ENCODE assay signal across 8 mouse cellular contexts in genomic region chr10:40521579-40521978, GRCm38 (mm10). TPM values are rescaled to one million over a fixed set of nuclear protein-coding genes. Genes with fewer than 3 reads are reported as not detected.
DNase-seq lines count a peak whose midpoint lies in the region; ATAC-seq and TF ChIP-seq lines count a peak whose summit lies in the region.
"Had no signal": no experiment of that assay in that cellular context is flagged by ENCODE, and none has a peak within 500 bp of the region (broad histone marks: within the 10 kb centered on the region; RNA-seq: fewer than 3 reads in every experiment).

No protein-coding gene starts in this region.

- H3K27me3 ChIP-seq in lung, embryonic 14.5 days (ENCODE audit: insufficient read depth, low read length) = no peaks in the 10 kb centered on the region
- no peaks in the 10 kb centered on the region for H3K27me3 ChIP-seq in hindbrain, embryonic 16.5 days (replicated peaks; ENCODE audit: control insufficient read depth, insufficient read depth, low read length)
- no peaks in the 10 kb centered on the region for H3K27me3 ChIP-seq in stomach, embryonic 15.5 days (replicated peaks)
- H3K27me3 ChIP-seq in cerebellum, adult 2 months (ENCODE audit: control insufficient read depth, insufficient read depth, low read length) = no peaks in the 10 kb centered on the region

- no peak overlapping the region for H3K4me2 ChIP-seq in lung, embryonic 14.5 days
- peak overlapping the region; percentile 32 for H3K4me2 ChIP-seq in hindbrain, embryonic 16.5 days (ENCODE audit: low read length)
- no peak overlapping the region for H3K4me2 ChIP-seq in stomach, embryonic 15.5 days

- peak; percentile 61 for DNase-seq in lung, embryonic 14.5 days
- DNase-seq in lung, postnatal 25 days (ENCODE audit: low spot score) = no peak
- DNase-seq in embryo, embryonic 11.5 days (ENCODE audit: low read depth, low spot score) = peak; percentile 20
- DNase-seq in cerebellum, adult 2 months = no peak
- no peak for DNase-seq in left cerebral cortex, postnatal 36 days (ENCODE audit: low spot score in 2 of 2)

- no peak overlapping the region for H3K9ac ChIP-seq in lung, embryonic 14.5 days
- H3K9ac ChIP-seq in hindbrain, embryonic 16.5 days (ENCODE audit: low read depth, low read length) = 0 out of 2 replicates have a peak overlapping the region, but pooled peaks have one; percentile 10
- no peak overlapping the region for H3K9ac ChIP-seq in stomach, embryonic 15.5 days

- no peak for TF ChIP-seq POLR2A in cerebellum, adult 2 months (IDR thresholded peaks at IDR 0.05; ENCODE audit: borderline replicate concordance, insufficient read depth, low read length)

- peaks cover 2% of the 10 kb centered on the region; the same call in 1 of the 2 replicates for H3K4me1 ChIP-seq in lung, embryonic 14.5 days (ENCODE audit: insufficient read depth)
- H3K4me1 ChIP-seq in hindbrain, embryonic 16.5 days (ENCODE audit: control insufficient read depth, insufficient read depth, low read depth, low read length) = peaks cover 5% of the 10 kb centered on the region
- 0 out of 2 replicates have a peak, but pooled peaks cover 10% of the 10 kb centered on the region for H3K4me1 ChIP-seq in stomach, embryonic 15.5 days
- no peaks in the 10 kb centered on the region for H3K4me1 ChIP-seq in cerebellum, adult 2 months (ENCODE audit: control insufficient read depth, insufficient read depth, low read length)

- TF ChIP-seq CTCF in lung, embryonic 14.5 days (IDR thresholded peaks at IDR 0.05; ENCODE audit: low read depth) = no peak
- TF ChIP-seq CTCF in cerebellum, adult 2 months (IDR thresholded peaks at IDR 0.05; ENCODE audit: borderline replicate concordance, insufficient read depth, low read depth, low read length) = no peak

- no peak overlapping the region for H3K27ac ChIP-seq in lung, embryonic 14.5 days (ENCODE audit: low read depth)
- H3K27ac ChIP-seq in hindbrain, embryonic 16.5 days (ENCODE audit: low read depth, low read length) = no peak overlapping the region
- 0 out of 2 replicates have a peak overlapping the region, but pooled peaks have one; percentile 57 for H3K27ac ChIP-seq in stomach, embryonic 15.5 days
- no peak overlapping the region; the same call in 1 of the 2 replicates for H3K27ac ChIP-seq in cerebellum, adult 2 months (ENCODE audit: insufficient read depth, low read length)

- intact Hi-C loops in left cerebral cortex, postnatal 36 days (cut with DNase I) = loop anchor here (5.0 kb wide), 2 partner anchors 149 to 219 kb away; partner anchors contain the start of gene Amd1

- ATAC-seq in lung, embryonic 14.5 days (ENCODE audit: insufficient read depth) = no peak
- no peak for ATAC-seq in hindbrain, embryonic 16.5 days
- ATAC-seq in stomach, embryonic 15.5 days (ENCODE audit: insufficient read depth, low FRiP score, low read depth) = no peak; the same call in 1 of the 2 replicates

- H3K9me3 ChIP-seq in lung, embryonic 14.5 days (ENCODE audit: low read depth, low read length) = no peaks in the 10 kb centered on the region
- no peaks in the 10 kb centered on the region for H3K9me3 ChIP-seq in hindbrain, embryonic 16.5 days (ENCODE audit: control insufficient read depth, low read length)
- no peaks in the 10 kb centered on the region for H3K9me3 ChIP-seq in stomach, embryonic 15.5 days

- no peak overlapping the region for H3K4me3 ChIP-seq in lung, embryonic 14.5 days (ENCODE audit: low read depth, low read length)
- H3K4me3 ChIP-seq in hindbrain, embryonic 16.5 days (ENCODE audit: low read length) = no peak overlapping the region
- H3K4me3 ChIP-seq in stomach, embryonic 15.5 days (replicated peaks) = no peak overlapping the region
- no peak overlapping the region for H3K4me3 ChIP-seq in cerebellum, adult 2 months (replicated peaks; ENCODE audit: insufficient read depth, low read depth, low read length)

- no peaks in the 10 kb centered on the region for H3K36me3 ChIP-seq in lung, embryonic 14.5 days (ENCODE audit: insufficient read depth)
- no peaks in the 10 kb centered on the region for H3K36me3 ChIP-seq in hindbrain, embryonic 16.5 days (ENCODE audit: control insufficient read depth, insufficient read depth, low read length)
- H3K36me3 ChIP-seq in stomach, embryonic 15.5 days = no peaks in the 10 kb centered on the region

- 31% methylated on average over 12 of the region's 12 CpGs for WGBS in lung, embryonic 14.5 days
- WGBS in hindbrain, embryonic 16.5 days = 3% methylated on average over 12 of the region's 12 CpGs
- 31% methylated on average over 12 of the region's 12 CpGs for WGBS in stomach, embryonic 15.5 days
- WGBS in cerebellum, adult 2 months = 41% methylated on average over 12 of the region's 12 CpGs

RNA-seq across cellular contexts. Expression of gene Slc22a16, which starts 48.6 kb away (rescaled TPM):
- not detected in 2 replicates for polyA plus RNA-seq in lung, embryonic 14.5 days (2014; fragmentation: Nextera tagmentation; extraction: Ambion mirVana)
- not detected in 2 replicates for polyA plus RNA-seq in hindbrain, embryonic 16.5 days (2015; fragmentation: Nextera tagmentation; extraction: Ambion mirVana)
- not detected in 2 replicates for polyA plus RNA-seq in stomach, embryonic 15.5 days (2015; fragmentation: Nextera tagmentation; extraction: Ambion mirVana)
- not detected in 2 replicates for polyA plus RNA-seq in cerebellum, adult 2 months (2012; rRNA removed)
- total RNA-seq in left cerebral cortex, postnatal 36 days (2021) = not detected
- total RNA-seq: neutrophil, adult 5-6 weeks had no signal

Comparison
In these comparisons a context has a peak if more than half of its experiments do, and no peak if none do; other contexts are left out.
1. DNase-seq: peak in lung, embryonic 14.5 days (single experiment) and embryo, embryonic 11.5 days (single experiment); none in lung, postnatal 25 days (single experiment), cerebellum, adult 2 months (0 of 2) and left cerebral cortex, postnatal 36 days (0 of 2).